ENCODE assay signal across 14 mouse cellular contexts in genomic region chr10:128535206-128535605, GRCm38 (mm10). TPM values are rescaled to one million over a fixed set of nuclear protein-coding genes. Genes with fewer than 3 reads are reported as not detected.
"Had no signal": no experiment of that assay in that cellular context is flagged by ENCODE, and none has a peak within 500 bp of the region (broad histone marks: within the 10 kb centered on the region; RNA-seq: fewer than 3 reads in every experiment).

No protein-coding gene starts in this region.

- H3K4me3 ChIP-seq: kidney, embryonic 15.5 days; midbrain, embryonic 15.5 days; neural tube, embryonic 12.5 days had no signal

- H3K27me3 ChIP-seq: kidney, embryonic 15.5 days; limb, embryonic 13.5 days; liver, embryonic 15.5 days; megakaryocyte, embryonic 14.5 days; midbrain, embryonic 15.5 days; neural tube, embryonic 12.5 days had no signal

- H3K27ac ChIP-seq: midbrain, embryonic 15.5 days; neural tube, embryonic 12.5 days had no signal

- H3K4me1 ChIP-seq: neural tube, embryonic 12.5 days had no signal

- H3K36me3 ChIP-seq: kidney, embryonic 15.5 days; limb, embryonic 13.5 days; liver, embryonic 15.5 days; midbrain, embryonic 15.5 days; neural tube, embryonic 12.5 days had no signal

- DNase-seq: kidney, adult 2 months; kidney, postnatal 14 days; lung, embryonic 14.5 days; lung, postnatal 4 days; right cerebral cortex, postnatal 14 days; thymus, adult 2 months; thymus, postnatal 25 days had no signal

- H3K9ac ChIP-seq: kidney, embryonic 15.5 days; limb, embryonic 13.5 days; lung, embryonic 14.5 days; midbrain, embryonic 15.5 days; neural tube, embryonic 12.5 days had no signal

- H3K9me3 ChIP-seq: kidney, embryonic 15.5 days; limb, embryonic 13.5 days; liver, embryonic 15.5 days; megakaryocyte, embryonic 14.5 days; midbrain, embryonic 15.5 days; neural tube, embryonic 12.5 days had no signal

RNA-seq across cellular contexts. Expression of gene Myl6b, which starts 36.7 kb away (rescaled TPM):
- total RNA-seq: monocyte, adult 5-6 weeks had no signal
